Mouse (Mus musculus) limb, embryonic 12.5 days (tissue): Measurements from ENCODE around the gene Sgms1. TPM values are rescaled to one million over a fixed set of nuclear protein-coding genes. Genes with fewer than 3 reads are reported as not detected.

Experiments used
- ATAC-seq: fragments of 200-750 bp; cut with Nextera tagmentation; 2 replicates; pipeline ENCODE4 v1.8.0; 2017; ENCODE audit warnings: low read depth, moderate TSS enrichment; ENCODE audit not compliant: insufficient number of reproducible peaks, insufficient read depth, low FRiP score, low TSS enrichment
- H3K27ac ChIP-seq: fragments of 300-500 bp; sonication (generic); 2 replicates; pipeline ENCODE4 v1.5.1; 2016; ENCODE audit warnings: mild to moderate bottlenecking, moderate library complexity
- H3K27me3 ChIP-seq: fragments of 300-500 bp; sonication (generic); 2 replicates; pipeline ENCODE4 v1.6.1; 2016; ENCODE audit warnings: mild to moderate bottlenecking, moderate library complexity
- H3K36me3 ChIP-seq: fragments of 300-500 bp; sonication (generic); 2 replicates; pipeline ENCODE4 v1.6.1; 2016; ENCODE audit warnings: mild to moderate bottlenecking, moderate library complexity
- H3K4me1 ChIP-seq: fragments of 300-500 bp; sonication (generic); replicated peaks from 2 replicates; pipeline ENCODE4 v1.6.1; 2016
- H3K4me2 ChIP-seq: fragments of 300-500 bp; sonication (generic); 2 replicates; pipeline ENCODE4 v1.6.1; 2016; ENCODE audit warnings: mild to moderate bottlenecking, moderate library complexity
- H3K4me3 ChIP-seq: fragments of 300-500 bp; sonication (generic); replicated peaks from 2 replicates; pipeline ENCODE4 v1.5.1; 2016; ENCODE audit warnings: mild to moderate bottlenecking
- H3K9ac ChIP-seq: fragments of 300-500 bp; sonication (generic); replicated peaks from 2 replicates; pipeline ENCODE4 v1.6.1; 2016; ENCODE audit warnings: mild to moderate bottlenecking, moderate library complexity
- H3K9me3 ChIP-seq: fragments of 300-500 bp; sonication (generic); 2 replicates; pipeline ENCODE4 v1.6.1; 2016; ENCODE audit warnings: mild to moderate bottlenecking, moderate library complexity
- WGBS: fragments of 180-500 bp; shearing (Covaris S2); methylation state at CpG from one replicate; pipeline ENCODE4 v1.1.7; 2016; 5-methylcytosine and 5-hydroxymethylcytosine counted together
- polyA plus RNA-seq: library from polyadenylated mRNA; unstranded; fragments of >200 nt; fragmentation: Nextera tagmentation; extraction: Ambion mirVana; gene quantifications from 2 replicates; pipeline ENCODE4 v1.2.1, GENCODE M21; 2016

The Sgms1 gene
- polyA plus RNA-seq, 1 experiment from 2014 or later: 21.6 TPM

- Histone ChIP-seq H3K36me3 (no peaks in the 10 kb centered on the region), H3K27ac (no peak overlapping the region), H3K27me3 (no peaks in the 10 kb centered on the region), H3K4me1 (no peaks in the 10 kb centered on the region; the same call in 1 of the 2 replicates), H3K9ac (no peak overlapping the region), H3K4me3 (no peak overlapping the region), H3K9me3 (no peaks in the 10 kb centered on the region), H3K4me2 (no peak overlapping the region)
- WGBS: 87% methylated on average over 12 of the region's 12 CpGs
- ATAC-seq: no peak
Observed at GRCm38 (mm10) chr19:32181721-32182394, 207.7 kb downstream of the Sgms1 start.

DNA sequence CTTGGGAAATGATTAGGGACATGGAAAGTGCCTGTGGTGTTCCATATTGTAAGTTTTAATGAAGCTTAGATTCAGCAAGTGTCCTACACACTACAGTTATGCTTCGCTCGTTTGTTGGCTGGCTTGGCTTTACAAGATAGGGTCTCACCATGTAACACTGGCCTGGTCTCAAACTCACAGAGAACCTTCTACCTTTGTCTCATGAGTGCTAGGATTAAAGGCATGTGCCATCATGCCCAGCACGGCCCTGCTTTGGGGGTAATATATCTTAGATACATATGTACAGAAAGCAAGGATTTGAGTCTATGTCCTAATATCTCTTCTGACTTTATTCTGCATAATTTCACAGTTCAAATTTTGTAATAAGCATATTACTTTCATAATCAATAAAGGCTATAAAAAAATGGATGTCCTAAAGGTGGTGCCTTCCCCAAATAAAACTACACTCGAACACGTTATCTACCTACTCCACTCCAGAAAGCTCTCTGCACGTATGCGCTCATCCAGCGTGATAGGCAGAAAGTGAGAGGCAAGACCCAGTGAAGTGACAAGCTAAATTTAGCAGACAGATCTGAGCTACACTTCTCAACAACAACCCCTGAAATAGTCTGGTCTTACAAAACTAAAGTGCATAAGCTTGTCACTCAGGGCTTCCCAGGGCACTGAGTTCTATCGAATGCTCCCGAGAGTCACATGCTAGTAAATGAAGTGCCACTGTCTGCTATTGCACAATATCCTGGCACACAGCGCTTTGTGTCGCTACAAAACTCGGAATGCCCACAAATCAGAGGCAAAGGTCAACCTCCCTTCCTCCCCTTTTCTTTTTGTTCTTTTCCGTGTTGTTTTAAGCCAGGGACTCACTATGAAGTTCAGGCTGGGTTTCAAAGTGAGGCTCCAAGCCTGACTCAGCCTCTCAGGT, 208.5 kb downstream of the Sgms1 start:
- no peaks in the 10 kb centered on the region; the same call in 1 of the 2 replicates for H3K4me1 ChIP-seq
- no peaks in the 10 kb centered on the region for H3K27me3 ChIP-seq
- ATAC-seq: no peak
- H3K27ac ChIP-seq: no peak overlapping the region
- H3K9ac ChIP-seq: no peak overlapping the region
- no peaks in the 10 kb centered on the region for H3K36me3 ChIP-seq
- no peak overlapping the region for H3K4me3 ChIP-seq
- H3K4me2 ChIP-seq: no peak overlapping the region
- WGBS: 80% methylated on average over 14 of the region's 14 CpGs
- H3K9me3 ChIP-seq: no peaks in the 10 kb centered on the region

DNA sequence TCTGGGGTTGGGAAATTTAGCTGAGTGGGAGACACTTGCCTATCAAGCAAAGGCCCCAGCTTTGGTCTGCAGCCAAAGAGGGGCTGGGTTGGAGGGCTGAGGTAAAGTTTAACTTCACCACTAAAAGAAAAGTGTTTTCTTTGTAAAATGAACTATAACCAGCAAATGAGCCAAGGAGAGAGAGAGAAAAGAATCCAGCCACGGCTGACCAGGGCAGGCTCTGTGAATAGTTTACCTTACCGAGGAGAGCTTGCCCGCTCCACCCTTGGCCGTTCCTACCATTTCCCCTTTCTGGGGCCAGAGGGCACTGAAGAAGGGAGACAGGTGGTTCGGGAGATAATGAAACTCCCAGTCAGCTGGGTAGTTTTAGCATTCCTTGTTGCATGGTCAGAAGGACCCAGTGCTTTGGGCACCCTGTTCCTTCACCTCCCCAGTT, 209.5 kb downstream of the Sgms1 start:
- no peaks in the 10 kb centered on the region for H3K9me3 ChIP-seq
- H3K4me1 ChIP-seq: no peaks in the 10 kb centered on the region; the same call in 1 of the 2 replicates
- WGBS: 79% methylated on average over 5 of the region's 5 CpGs
- H3K4me2 ChIP-seq: no peak overlapping the region
- no peaks in the 10 kb centered on the region for H3K27me3 ChIP-seq
- no peak overlapping the region for H3K9ac ChIP-seq
- ATAC-seq: no peak
- H3K27ac ChIP-seq: no peak overlapping the region
- no peak overlapping the region for H3K4me3 ChIP-seq
- no peaks in the 10 kb centered on the region for H3K36me3 ChIP-seq

DNA sequence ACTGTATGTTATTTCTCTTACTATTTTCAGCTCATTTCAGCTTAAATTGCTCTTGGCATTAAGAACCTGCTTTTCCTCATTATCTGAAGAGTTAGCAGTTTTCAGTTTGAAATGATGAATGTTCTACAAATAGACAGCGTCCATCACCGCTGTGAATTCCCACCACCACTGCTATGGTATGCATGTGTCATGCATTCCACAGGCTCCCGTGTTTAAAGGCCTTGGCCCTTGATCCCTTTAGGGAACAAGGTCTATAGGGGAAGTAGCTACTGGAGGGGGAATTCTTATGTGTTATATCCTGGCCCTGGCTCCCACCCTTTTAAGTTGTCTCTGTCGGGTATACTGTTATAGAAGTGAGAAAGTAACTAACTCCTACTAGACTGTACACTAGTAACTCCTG, 210.0 kb downstream of the Sgms1 start:
- no peak overlapping the region for H3K27ac ChIP-seq
- H3K4me1 ChIP-seq: no peaks in the 10 kb centered on the region; the same call in 1 of the 2 replicates
- H3K4me2 ChIP-seq: no peak overlapping the region
- 68% methylated on average over 4 of the region's 4 CpGs for WGBS
- no peaks in the 10 kb centered on the region for H3K9me3 ChIP-seq
- no peak overlapping the region for H3K4me3 ChIP-seq
- no peaks in the 10 kb centered on the region for H3K27me3 ChIP-seq
- no peak overlapping the region for H3K9ac ChIP-seq
- no peaks in the 10 kb centered on the region for H3K36me3 ChIP-seq
- no peak for ATAC-seq

DNA sequence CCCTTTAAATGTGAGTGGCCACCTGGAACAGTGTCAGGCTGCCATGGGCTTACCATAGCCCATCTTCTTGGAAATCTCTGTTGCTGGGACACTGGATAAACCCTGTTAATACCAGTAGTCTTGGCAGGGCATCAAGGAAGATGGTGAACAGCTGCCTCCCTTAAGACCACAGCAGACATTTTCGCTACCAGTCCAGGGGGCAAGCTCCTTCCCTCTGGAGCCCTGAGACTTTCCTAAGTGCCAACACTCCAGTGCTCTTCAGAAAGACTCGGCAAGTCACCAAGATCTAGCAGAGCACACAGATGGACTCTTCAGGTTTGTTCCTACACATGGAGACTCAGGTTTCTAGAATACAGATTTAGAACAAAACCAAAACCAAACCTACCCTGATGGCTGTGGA, 211.4 kb downstream of the Sgms1 start:
- Histone ChIP-seq H3K4me2 (no peak overlapping the region), H3K9ac (no peak overlapping the region), H3K27ac (no peak overlapping the region), H3K36me3 (no peaks in the 10 kb centered on the region), H3K4me3 (no peak overlapping the region), H3K27me3 (no peaks in the 10 kb centered on the region), H3K9me3 (no peaks in the 10 kb centered on the region), H3K4me1 (no peaks in the 10 kb centered on the region; the same call in 1 of the 2 replicates)
- WGBS: 89% methylated on average over 2 of the region's 2 CpGs
- no peak for ATAC-seq

GRCm38 (mm10) chr19:32176458-32176857, 213.1 kb downstream of the Sgms1 start:
- Histone ChIP-seq H3K27ac (no peak overlapping the region), H3K4me3 (no peak overlapping the region), H3K4me1 (peaks cover 6% of the 10 kb centered on the region; the same call in 1 of the 2 replicates), H3K9ac (no peak overlapping the region), H3K36me3 (no peaks in the 10 kb centered on the region), H3K9me3 (no peaks in the 10 kb centered on the region), H3K4me2 (no peak overlapping the region), H3K27me3 (no peaks in the 10 kb centered on the region)
- 84% methylated on average over 9 of the region's 9 CpGs for WGBS
- ATAC-seq: no peak

DNA sequence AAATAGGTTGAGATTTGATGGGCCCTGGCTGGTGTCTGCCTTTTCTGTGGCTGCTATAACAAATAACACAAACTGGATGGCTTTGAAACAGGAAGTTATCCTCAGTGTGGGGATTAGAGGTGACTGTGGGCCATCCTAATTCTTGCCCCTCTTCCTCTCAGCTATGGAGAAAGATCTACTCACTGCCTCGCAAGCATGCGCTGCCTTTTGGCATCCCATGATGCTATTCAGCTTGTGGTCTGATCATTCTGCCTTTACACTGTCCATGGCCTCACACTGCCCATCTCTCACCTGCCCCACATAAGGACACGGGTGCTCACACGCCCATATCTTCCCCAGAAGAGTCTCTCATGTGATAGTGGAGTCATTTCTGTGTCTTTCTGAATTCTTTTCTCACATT, 213.5 kb downstream of the Sgms1 start:
- no peaks in the 10 kb centered on the region for H3K27me3 ChIP-seq
- no peak for ATAC-seq
- H3K4me2 ChIP-seq: no peak overlapping the region
- no peak overlapping the region for H3K4me3 ChIP-seq
- WGBS: 97% methylated on average over 4 of the region's 4 CpGs
- no peaks in the 10 kb centered on the region for H3K36me3 ChIP-seq
- H3K9ac ChIP-seq: no peak overlapping the region
- no peak overlapping the region for H3K27ac ChIP-seq
- H3K9me3 ChIP-seq: no peaks in the 10 kb centered on the region
- H3K4me1 ChIP-seq: peaks cover 6% of the 10 kb centered on the region; the same call in 1 of the 2 replicates

- H3K4me1 ChIP-seq: 0 out of 2 replicates have a peak, but pooled peaks cover 6% of the 10 kb centered on the region
- H3K4me3 ChIP-seq: no peak overlapping the region
- WGBS: 96% methylated on average over 7 of the region's 7 CpGs
- no peak overlapping the region for H3K9ac ChIP-seq
- H3K36me3 ChIP-seq: no peaks in the 10 kb centered on the region
- no peak overlapping the region for H3K4me2 ChIP-seq
- H3K27me3 ChIP-seq: no peaks in the 10 kb centered on the region
- ATAC-seq: no peak
- no peaks in the 10 kb centered on the region for H3K9me3 ChIP-seq
- no peak overlapping the region for H3K27ac ChIP-seq
Observed at GRCm38 (mm10) chr19:32175013-32175412, 214.5 kb downstream of the Sgms1 start.

DNA sequence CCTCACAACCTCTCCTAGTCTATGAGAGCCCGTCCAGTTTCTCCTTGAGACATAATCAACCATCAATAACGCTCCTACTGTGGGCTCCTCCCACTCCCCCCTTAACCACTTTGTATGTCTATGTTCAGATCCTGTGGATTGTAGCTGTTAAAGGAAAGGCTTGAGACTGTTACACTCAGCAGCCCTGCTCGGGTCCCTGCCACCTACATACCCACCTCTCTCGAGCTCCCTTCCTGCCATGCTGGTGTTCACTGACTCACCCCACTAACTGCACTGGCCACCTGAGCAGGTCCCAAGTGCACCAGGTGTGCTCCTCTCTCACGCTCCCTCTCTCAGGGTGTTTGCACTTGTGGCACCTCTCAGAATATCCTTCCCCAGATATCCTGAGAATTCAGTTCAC, 215.0 kb downstream of the Sgms1 start:
- no peak overlapping the region for H3K27ac ChIP-seq
- 0 out of 2 replicates have a peak, but pooled peaks cover 9% of the 10 kb centered on the region for H3K4me1 ChIP-seq
- H3K9ac ChIP-seq: no peak overlapping the region
- whole genome bisulfite sequencing: 79% methylated on average over 5 of the region's 5 CpGs
- no peak for ATAC-seq
- H3K27me3 ChIP-seq: no peaks in the 10 kb centered on the region
- no peak overlapping the region for H3K4me2 ChIP-seq
- H3K9me3 ChIP-seq: no peaks in the 10 kb centered on the region
- no peak overlapping the region for H3K4me3 ChIP-seq
- H3K36me3 ChIP-seq: no peaks in the 10 kb centered on the region

DNA sequence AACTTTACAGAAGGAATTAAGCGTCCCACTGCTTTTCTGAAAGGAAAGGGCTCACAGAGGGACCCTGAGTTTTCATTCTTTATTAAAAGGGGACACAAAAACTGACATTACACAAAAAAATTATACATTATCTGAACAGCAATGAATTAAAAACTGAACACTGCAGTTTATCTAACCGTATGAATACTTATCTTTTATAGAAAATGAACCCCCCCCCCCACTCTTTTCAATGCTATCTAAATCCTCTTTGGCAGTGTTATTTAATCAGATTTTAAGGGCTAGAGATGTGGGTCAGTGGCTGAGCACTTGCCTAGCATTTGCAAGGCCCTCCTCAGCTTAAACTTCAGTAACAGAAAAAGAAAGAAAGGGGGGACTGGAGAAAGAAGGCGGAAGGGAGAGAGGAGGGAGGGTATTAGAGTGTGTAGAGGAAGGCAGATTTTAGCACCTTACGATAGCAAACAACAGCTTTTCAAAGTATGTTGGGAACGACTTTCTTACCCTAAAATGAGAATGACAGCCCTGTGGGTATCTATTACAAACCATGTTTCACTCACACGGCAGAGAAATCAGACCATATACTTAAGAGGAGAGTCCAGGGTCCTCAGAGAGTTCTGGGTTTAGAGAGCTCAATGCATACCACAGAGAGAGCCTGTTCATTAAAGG, 215.9 kb downstream of the Sgms1 start:
- Histone ChIP-seq H3K27me3 (no peaks in the 10 kb centered on the region), H3K4me2 (no peak overlapping the region), H3K4me1 (0 out of 2 replicates have a peak, but pooled peaks cover 9% of the 10 kb centered on the region), H3K9ac (no peak overlapping the region), H3K27ac (no peak overlapping the region), H3K4me3 (no peak overlapping the region), H3K9me3 (no peaks in the 10 kb centered on the region), H3K36me3 (no peaks in the 10 kb centered on the region)
- 83% methylated on average over 6 of the region's 6 CpGs for WGBS
- ATAC-seq: no peak

DNA sequence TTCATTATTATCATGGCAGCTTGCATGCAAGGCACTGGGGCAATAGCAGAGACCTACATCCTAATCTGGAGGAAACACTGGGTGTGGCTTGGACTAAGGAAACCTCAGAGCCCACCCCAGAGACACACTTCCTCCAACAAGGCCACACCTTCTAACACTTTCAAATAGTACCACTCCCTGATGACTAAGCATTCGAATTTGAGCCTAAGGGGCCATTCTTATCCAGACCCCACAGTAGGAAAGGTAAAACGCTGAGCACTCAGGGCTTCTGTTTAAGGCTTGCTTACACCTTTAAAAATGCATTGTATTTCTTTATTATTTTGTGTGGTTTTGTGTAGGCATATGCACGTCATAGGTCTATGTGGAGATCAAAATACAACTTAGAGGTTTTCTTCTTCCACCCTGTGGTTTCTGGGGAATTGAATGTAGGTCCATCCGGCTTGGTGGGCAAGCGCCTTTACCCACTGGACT, 217.0 kb downstream of the Sgms1 start:
- WGBS: 83% methylated on average over 5 of the region's 5 CpGs
- Histone ChIP-seq H3K36me3 (no peaks in the 10 kb centered on the region), H3K27ac (no peak overlapping the region), H3K9me3 (no peaks in the 10 kb centered on the region), H3K4me1 (0 out of 2 replicates have a peak, but pooled peaks cover 9% of the 10 kb centered on the region), H3K4me3 (no peak overlapping the region), H3K9ac (no peak overlapping the region), H3K4me2 (no peak overlapping the region), H3K27me3 (no peaks in the 10 kb centered on the region)
- ATAC-seq: no peak
